Mouse (Mus musculus): ENCODE results near the gene Zfp949.
"Not testable (repeated sequence)": the region's sequence is repeated elsewhere in the genome, so short reads cannot be mapped to it uniquely, and the experiment has no call there.

The Zfp949 gene

DNA sequence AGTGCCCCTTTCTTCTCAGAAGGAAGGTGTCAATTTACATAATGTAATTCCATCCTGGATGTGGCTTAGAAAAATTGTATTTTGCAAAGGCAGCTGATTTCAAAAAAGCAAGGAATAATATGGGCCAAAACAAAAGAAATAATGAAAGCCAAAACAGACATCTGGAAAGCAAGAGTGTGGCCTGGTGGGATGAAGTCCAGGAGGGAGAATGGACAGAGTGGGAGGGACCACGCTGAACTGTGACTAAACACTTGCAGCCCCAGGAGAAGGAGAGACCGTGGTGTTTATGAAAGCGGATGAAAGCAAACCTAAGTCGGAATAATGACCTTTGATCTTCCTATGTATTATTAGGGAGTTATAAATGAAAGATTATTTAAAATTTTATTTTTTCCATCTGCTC is 19.9 kb upstream of the Zfp949 start:
- TF ChIP-seq GATA4 (IDR thresholded peaks at IDR 0.05; ENCODE audit: insufficient replicate concordance, low read length) = no peak

DNA sequence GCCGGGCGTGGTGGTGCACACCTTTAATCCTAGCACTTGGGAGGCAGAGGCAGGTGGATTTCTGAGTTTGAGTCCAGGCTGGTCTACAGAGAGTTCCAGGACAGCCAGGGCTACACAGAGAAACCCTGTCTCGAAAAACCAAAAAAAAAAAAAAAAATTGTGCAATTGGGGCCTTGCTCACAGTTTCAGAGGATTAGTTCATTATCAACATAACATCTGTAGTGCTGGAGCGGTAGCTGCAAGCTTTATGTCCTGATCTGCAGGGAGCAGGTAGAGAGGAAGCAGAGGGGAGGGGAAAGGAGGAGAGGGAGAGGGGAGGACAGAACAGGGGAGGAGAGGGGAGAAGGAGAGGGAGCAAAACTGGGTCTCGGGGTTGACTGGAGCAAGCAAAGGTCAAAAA is 19.1 kb upstream of the Zfp949 start:
- TF ChIP-seq GATA4 (IDR thresholded peaks at IDR 0.05; ENCODE audit: insufficient replicate concordance, low read length) = no peak

GRCm38 (mm10) chr9:88529571-88529970 is 18.2 kb upstream of the Zfp949 start:
- TF ChIP-seq GATA4 (IDR thresholded peaks at IDR 0.05; ENCODE audit: insufficient replicate concordance, low read length) = no peak

DNA sequence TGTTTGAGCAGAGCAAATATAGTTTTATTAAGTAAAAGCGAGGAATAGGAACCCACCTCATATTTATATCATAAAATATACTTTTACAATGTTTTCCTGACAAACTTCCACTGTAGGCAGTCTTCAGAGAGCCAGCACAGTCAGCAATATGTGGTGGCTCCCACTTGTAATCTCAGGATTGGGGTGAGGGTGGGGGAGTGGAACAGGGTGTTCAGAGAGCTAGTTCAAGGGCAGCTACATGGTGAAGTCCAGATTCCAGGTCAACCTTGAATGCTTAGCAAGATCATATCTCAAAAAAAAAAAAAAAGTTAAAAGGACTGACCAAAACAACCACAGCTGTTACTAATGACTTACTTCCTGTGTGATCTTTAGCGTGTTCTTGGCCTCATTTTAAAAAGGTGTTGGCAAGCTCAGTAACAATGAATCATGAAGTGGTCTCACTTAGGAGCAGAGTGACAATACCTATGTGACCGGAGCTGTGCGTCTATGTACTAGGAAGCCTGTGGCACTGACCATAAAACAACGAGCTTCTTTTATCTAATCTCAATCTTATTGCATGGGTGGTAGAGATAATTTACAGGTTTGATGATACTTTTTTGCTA is 17.7 kb upstream of the Zfp949 start:
- no peak for TF ChIP-seq GATA4 (IDR thresholded peaks at IDR 0.05; ENCODE audit: insufficient replicate concordance, low read length)

GRCm38 (mm10) chr9:88534093-88534492 is 13.7 kb upstream of the Zfp949 start:
- TF ChIP-seq GATA4 (IDR thresholded peaks at IDR 0.05; ENCODE audit: insufficient replicate concordance, low read length) = no peak

- no peak for TF ChIP-seq GATA4 (IDR thresholded peaks at IDR 0.05; ENCODE audit: insufficient replicate concordance, low read length)
These were observed 8.1 kb upstream of the Zfp949 start for GRCm38 (mm10) chr9:88539546-88540224.

DNA sequence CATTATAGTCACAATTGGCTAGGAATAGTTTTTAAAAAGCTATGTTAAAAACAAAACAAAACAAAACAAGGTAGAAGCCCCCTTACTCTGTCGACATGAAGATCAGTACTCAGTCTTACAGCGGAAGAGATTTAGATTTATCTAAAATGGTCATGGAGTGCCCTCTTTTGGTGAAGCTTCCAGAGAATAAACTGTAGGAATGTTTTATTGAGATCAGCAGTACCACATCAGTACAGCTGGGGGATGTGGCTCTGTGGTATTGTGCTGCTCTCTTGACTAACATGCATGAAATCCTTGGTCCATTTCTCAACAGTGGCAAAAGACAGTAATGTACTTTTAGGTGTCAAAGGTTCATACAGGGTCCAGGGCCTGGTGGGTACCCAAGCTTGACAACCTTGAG is 5.0 kb upstream of the Zfp949 start:
- TF ChIP-seq GATA4 (IDR thresholded peaks at IDR 0.05; ENCODE audit: insufficient replicate concordance, low read length) = no peak

DNA sequence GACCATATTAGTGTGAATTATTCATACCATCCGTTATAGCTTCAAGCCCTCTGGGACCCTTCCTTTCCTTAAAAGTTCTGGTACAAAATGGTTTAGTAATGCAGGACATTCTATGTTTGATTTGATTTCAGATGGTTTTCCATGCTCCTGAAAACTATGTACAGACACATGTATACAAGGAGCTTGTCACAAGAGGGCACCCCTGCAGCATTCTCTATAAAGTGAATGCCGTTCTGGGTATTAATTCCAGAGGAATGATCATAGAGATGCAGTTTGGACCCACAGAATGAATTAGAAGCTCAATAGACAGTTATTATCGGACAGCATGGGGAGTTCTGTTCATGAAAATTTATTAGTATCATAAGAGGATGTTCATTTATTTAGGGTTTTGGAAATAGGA is 2.3 kb upstream of the Zfp949 start:
- TF ChIP-seq GATA4 (IDR thresholded peaks at IDR 0.05; ENCODE audit: insufficient replicate concordance, low read length) = no peak

DNA sequence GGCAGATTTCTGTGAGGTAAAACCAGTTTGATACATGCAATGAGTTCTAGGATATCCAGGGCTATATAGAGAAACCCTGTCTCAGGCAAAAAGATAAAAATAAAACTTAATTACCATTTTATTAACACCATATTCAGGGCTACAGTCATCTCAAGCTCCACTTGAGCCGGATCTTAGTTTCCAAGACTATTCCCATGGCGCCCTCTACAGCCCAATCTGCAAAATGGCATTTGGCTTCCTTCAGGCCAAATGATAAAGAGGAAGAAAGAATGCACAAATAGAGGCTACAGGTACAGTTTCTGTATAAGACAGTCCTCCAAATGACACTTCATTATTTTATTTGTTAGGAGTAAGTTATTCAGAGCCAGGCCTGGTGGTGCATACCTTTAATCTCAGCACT is 1.7 kb upstream of the Zfp949 start:
- no peak for TF ChIP-seq GATA4 (IDR thresholded peaks at IDR 0.05; ENCODE audit: insufficient replicate concordance, low read length)

- no peak for TF ChIP-seq GATA4 (IDR thresholded peaks at IDR 0.05; ENCODE audit: insufficient replicate concordance, low read length)
These were observed 1.2 kb upstream of the Zfp949 start for GRCm38 (mm10) chr9:88546657-88547056.

DNA sequence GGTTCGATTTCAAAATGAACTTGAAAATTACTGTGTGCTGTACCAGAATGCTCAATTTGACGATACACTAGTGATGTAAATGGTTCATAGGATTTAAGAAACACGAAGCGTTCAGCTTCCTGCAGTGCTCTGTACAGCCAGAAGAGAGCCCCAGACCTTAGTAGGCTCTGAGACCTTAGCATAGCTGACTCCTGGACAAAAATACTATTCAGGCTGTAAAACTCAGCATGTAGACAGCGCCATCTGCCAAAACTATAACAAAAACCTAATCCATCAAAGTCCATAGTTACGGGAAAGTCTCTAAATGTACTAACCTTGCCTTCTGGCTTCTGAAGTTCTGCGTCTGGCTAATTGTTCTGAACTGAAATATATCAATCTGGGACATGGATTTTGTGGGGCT is 550 bp upstream of the Zfp949 start:
- TF ChIP-seq GATA4 (IDR thresholded peaks at IDR 0.05; ENCODE audit: insufficient replicate concordance, low read length) = no peak

DNA sequence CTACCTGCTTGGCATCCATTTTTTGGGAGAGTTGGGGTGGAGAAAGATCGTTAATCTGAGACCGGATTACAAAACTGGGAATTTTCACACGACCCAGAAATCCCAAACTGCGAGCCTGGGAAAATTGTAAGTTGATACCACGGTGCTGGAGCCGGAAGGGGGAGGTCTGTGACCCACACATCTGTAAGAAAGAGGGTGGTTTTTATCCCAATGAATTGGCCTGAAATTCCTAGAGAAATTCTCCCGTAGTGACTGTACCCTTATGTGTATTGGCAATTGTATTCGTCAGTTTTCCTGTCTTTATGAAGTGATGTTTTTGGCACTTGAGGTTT is 760 bp downstream of the Zfp949 start:
- TF ChIP-seq GATA4 (IDR thresholded peaks at IDR 0.05; ENCODE audit: insufficient replicate concordance, low read length) = no peak

DNA sequence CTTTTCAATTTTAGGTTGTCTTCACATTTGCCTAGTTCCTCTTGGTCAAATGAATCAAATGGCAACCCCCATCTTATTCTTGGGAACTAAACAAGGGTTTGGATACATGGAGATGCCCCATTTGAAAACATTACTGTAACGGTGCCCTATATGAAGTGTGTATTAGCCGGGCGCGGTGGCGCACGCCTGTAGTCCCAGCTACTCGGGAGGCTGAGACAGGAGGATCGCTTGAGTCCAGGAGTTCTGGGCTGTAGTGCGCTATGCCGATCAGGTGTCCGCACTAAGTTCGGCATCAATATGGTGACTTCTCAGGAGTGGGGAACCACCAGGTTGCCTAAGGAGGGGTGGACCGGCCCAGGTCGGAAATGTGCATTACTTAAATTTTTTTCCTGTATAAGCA is 5.3 kb downstream of the Zfp949 start:
- no peak for TF ChIP-seq GATA4 (IDR thresholded peaks at IDR 0.05; ENCODE audit: insufficient replicate concordance, low read length)

- no peak for TF ChIP-seq GATA4 (IDR thresholded peaks at IDR 0.05; ENCODE audit: insufficient replicate concordance, low read length)
These were observed 10.3 kb downstream of the Zfp949 start for GRCm38 (mm10) chr9:88558146-88558545.

GRCm38 (mm10) chr9:88580591-88580990 is 32.8 kb downstream of the Zfp949 start, which contains the start of gene Trim43a:
Trim43a (plus strand) TSS chr9:88580891.
- TF ChIP-seq GATA4 (IDR thresholded peaks at IDR 0.05; ENCODE audit: insufficient replicate concordance, low read length) = not testable (repeated sequence)

All from liver, adult (tissue).